Mouse (Mus musculus): Measurements from ENCODE around the gene Cenpp.

Gene Cenpp

DNA sequence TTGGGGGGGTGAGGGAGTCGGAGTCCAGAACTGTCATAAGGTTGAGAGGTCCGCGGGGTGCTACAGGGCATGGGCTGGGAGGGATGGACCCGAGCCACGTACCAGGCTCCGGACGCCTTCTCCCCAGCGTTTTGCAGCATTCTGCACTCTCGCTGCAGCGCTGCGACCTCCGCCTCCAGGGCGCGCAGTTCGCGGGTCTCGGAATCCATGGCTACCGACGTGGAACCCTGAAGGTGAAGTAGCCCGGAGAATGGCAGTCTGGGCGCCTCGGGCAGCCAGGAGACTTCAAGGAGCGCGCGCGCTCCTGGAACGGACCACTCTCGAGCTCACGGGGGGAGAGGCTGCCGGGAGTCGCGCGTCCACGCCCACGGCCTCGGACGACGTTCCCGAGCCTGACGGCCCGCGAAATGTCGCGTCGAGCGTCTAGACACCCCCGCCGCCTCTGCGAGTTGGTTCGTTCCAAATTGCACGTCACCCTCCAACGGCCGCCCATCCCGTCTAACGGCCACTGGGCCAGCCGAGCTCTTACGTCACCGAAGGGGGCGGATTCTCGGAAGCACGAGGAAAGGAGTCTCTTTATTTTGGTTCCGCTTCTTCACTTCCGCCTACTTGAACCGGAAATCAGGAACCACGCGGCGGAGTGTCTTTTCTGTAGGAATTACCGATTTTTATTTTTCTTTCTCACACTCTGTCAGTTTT is at the start of gene Cenpp, which contains the start of gene Nol8:
TSS of gene Cenpp (minus strand) at position 305 of the 699 bp plus-strand sequence.
TSS of gene Nol8 (plus strand) at position 598 of the 699 bp plus-strand sequence.
- DNase-seq, result peak; percentile 100

DNA sequence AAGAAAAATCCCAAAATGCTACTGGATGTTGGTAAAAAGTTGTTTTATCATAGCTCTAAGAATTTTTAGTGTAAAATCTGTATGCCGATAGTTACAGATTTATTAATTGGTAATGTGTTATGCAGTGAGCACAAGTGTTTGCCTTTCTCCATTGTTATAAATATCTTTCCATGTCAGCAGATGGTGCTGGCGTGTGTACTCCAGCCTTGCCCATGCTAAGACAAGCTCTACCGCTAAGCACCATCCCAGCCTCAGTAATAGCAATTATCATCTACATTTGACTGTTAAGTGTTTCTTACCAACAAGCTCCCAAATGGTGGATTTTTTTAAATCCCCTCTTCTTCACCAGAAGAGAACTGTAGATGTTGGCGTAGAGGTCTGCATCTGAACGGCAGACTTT is 38.5 kb upstream of the Cenpp start:
- DNase-seq, result no peak

DNA sequence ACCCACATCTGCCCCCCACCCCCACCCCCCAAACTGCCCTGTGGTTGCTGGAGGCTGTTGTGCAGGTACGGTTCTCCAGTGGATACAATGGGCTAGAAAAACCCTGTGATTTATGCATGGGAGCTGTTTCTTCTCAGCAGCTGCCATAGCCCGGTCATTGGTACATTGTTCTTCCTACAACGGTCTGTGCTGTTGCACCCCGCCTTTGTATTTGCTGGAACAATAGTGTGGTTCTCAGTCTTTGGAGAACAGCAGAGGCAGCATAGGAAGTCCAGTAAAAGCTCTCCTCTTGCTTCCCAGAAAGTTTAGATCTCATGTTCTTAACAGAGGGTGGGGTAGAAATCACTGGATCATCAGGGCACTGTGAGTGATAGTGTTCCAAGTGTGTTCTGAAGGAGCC is 31.7 kb upstream of the Cenpp start:
- no peak for DNase-seq

DNA sequence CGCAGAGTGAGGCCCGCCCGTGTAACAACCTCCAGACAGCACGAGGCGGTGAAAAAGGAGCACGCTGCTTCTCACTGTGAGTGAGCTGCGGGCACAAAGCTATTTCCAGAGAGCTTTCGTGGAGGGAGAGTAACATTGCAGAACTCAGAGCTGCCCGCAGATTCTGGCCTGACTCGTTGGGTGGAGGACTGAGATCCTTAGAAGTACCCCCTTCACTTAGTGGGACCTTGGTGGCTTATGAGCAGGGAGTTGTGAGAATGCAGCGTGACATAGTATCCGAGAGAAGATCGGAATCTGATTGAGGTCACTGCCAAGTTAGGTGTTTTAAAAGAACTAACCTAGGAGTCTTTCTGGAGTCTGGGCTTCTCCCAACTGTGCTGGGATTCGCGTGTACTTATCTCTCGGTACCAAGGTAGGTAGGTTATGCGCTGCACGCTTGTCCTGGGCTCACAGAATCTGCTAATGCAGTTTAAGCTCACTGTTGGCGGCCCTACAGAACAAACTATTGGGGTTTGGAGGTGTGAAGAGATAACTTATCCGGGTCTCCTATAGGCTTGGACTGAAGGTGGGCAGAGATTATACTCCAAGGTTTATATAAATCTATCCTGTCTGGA is 29.8 kb upstream of the Cenpp start:
- DNase-seq, result no peak

DNA sequence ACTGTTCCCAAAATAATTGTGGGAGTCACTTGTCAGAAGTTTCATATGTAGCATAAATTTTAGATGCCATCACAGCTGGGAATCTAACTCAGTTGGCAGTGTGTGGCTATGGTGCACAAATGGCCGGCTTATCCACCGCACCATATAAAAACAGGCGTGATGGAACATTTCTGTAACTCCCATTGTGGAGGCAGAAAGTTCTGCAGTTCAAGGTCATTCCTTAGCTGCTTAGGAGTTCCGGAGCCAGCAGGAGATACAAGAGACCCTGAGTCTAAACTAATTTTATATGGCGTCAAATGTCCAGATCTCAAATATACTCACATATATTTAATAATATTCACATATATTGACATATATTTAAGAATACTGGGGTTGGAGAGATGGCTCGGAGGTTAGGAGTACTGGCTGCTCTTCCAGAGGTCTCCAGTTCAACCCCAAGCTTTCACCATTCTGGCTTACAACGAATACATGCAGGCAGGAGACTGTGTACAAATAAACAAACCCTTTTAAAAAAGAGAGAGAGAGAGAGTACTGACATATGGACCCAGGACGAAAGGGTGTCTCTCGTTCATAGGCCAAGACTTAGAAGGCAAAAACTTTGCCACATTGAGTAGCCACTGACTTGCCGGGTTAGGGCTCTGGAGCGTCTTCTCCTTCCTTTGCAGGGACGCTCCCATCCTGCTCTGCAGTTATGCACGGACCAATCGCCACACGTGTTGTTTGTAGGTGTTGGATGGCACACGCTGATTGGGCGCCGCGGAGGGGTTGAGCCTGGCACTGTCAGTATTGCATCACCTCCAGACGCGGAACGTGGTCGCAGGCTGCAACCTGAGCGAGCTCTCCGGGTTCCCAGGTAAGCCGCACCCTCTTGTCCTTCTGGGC is 29.0 kb upstream of the Cenpp start, which contains the start of gene Iars:
TSS of gene Iars (plus strand) at position 750 of the 882 bp plus-strand sequence.
- peak; percentile 98 for DNase-seq

DNA sequence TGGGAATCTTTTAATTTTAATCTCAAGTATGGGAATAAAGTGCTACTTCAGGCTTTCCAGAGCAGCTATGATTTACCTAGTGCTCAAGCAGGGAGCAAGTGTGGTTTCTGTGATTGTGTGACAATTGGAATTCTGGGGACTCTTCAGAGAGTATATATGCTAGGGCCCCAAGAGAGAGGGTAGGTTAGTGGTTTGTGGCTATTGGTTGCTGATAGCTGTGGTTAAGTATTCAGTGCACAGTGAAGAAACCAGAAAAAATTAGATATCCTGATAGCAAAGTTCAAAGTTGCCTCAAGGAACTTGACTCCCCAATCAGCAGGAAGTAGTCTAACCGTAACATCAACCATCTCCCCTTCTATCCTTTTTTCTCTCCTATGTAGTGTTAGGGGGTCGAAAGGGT is 25.2 kb upstream of the Cenpp start:
- DNase-seq, result no peak

DNA sequence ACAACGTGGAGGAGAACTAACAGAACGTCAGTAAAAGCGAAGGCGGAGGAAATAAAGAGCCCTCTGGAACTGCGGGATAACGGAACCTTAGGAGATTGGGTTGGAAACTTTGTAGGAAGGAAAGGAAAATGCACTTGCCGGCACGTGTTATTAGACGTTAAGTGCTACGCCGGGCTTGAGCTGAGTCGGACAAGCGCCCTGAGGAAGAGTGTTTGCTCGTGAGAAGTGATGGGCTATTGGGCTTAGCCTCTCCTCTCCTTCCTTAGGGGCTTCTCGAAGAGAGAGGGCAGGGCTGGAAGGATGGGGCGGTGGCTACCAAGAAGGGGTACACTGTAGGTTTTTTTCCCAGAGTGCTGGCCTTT is 576 bp upstream of the Cenpp start:
- DNase-seq, result no peak

DNA sequence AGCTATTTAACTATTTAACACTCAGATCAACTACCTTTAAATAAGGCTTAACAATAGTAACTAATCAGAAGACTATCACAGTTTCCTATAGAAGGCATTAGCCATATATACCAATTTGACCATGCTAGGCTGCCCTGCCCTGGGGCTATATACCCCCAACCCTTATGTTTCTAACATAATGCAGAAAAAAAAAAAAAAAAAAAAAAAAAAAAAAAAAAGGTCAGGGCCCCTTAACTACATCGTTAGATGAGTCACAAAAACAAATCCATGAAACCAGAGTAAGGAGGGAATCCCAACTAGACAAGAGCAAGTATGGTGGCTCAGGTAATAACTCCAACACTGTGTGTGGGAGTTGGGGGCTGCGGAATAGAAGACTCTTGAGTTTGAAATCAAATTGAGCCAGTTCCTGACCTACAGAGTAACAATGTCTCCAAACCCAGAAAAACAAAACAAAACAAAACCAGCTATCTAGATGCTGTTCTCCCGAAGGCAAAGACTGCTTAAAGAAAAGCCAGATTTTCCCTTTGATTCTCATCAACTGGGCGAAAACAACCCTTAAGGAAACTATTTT is 719 bp downstream of the Cenpp start:
- no peak for DNase-seq

DNA sequence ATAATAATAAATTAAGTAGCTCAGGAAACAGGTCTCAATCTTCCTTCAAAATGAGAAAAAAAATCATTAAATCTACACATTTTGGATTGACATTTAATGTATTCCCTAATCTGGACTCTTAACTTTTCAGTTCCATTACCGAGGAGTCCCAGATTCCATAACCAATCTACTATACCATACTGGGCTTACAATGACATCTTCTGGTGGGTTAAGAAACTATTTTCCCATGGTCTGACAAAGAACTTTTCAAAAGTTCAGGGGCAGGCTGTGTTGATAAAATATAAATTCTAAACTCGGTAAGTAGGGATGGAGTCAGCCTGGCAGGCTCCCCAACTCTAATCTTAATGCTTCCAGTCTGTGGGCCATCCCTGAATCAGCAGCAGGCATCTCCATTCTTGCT is 1.4 kb downstream of the Cenpp start:
- DNase-seq, result no peak

DNA sequence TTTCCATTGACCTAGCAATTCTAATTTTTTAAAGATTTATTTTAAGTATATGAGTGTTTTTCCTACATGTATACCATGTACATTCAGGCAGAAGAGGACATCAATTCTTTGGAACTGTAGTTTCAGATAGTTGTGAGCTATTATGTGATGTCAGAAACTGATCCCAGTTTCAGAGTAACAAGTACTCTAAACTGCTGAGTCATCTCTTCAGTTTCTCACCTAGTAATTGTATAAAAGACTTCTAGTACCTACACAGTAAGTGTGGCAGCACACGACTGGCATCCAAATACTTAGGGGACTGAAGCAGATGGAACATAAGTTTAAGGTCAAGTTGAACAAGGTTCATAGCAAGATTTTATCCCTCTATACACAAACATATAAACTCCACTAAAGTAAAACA is 6.6 kb downstream of the Cenpp start:
- DNase-seq, result no peak

DNA sequence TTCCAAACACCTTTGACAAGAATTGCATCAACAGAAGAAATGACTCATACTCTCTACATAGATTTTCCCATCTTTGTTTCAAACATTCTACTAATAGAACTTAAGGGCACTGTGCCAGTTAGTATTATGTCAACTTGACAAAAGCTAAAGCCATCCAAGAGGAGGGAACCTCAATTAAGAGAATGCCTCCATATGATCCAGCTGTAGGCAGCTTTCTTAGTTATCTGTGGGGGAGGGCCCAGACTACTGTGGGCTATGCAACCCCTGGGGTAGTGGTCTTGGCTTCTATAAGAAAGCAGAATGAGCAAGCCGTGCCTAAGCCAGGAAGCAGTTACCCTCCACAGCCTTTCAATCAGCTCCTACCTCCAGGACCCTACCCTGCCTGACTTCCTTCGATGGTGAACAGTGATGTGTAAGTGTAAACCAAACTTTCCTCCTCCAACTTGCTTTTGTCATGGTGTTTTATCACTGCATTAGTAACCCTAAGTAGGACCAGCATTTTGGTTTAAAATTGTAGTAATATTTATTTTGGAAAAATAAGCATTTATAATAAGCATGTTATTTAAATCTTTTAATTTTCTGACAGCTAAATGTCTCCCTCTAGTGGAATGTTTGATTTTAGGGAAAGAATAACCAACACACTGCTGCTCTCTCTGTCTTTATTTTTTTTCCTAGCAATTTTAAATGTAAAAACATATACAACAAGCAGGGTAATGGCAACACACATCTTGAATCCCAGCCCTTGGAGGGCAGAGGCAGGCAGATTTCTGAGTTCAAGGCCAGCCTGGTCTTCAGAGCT is 7.7 kb downstream of the Cenpp start:
- DNase-seq, result no peak

DNA sequence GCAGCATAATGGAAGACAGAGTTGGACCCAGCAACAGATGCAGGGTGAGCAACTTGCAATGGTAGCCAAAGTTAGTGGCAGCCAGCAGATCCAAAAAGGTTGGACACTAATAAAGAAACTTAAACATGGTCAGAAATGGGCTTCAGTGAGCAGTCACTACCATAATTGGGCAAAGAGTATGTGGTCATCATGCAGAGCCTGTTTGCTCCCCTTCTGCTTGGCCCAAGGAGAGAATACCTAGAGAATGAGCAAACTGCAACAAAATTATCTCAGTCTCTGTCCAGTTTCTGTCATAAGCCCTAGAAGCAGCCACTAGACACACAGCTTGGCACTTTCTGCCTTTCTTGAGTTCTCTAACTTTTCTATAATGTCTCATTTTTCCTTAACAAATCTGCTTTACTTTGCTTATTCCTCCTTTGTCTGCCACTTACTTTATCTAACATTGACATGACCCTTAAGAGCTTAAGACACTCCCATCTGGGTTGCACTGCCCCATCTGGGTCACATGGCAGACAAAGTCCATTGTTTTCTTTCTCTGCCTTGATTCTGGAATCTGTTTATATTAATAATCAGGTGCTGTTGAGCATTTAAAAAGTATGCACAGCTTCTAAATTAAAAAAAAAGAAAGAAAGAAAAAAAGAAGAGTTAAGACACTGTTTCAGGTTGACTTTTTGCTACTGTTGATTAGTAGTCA is 8.8 kb downstream of the Cenpp start:
- no peak for DNase-seq

DNA sequence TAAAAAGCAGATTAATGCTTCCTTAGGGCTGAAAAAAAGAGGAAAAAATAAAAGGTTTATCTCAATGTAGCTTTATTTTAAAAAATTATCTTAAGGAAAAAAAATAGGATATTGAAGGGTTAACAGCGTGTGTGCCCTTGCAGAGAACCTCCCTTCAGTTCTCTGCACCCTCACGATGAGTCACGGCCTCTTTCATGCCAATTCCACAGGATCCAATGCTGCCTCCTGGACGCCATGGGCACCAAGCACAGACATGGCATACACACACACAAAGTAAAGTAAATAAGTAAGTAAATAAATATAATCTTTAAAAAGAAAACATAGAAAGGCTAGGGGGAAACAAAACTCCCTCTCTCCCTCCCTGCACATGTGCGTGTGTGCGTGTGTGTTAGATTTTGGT is 9.9 kb downstream of the Cenpp start:
- DNase-seq, result no peak

DNA sequence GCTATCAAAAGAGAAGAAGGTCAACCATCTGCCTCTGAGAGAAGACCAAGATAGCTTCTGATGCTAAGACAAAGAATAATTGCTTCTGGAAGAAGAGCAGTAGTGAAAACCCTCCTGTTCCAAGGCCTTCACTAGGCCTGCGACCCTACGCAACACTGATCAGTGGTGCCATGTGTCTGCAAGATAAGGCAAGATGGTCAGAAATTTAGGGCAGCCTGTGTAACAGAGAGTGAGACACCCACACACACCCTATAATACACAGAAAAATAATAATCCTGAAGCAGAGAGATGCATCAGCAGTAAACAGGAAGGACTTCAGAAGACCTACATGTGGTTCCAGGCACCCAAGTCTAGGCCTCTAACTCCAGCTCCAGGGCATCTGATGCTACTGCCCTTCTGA is 12.6 kb downstream of the Cenpp start:
- no peak for DNase-seq

DNA sequence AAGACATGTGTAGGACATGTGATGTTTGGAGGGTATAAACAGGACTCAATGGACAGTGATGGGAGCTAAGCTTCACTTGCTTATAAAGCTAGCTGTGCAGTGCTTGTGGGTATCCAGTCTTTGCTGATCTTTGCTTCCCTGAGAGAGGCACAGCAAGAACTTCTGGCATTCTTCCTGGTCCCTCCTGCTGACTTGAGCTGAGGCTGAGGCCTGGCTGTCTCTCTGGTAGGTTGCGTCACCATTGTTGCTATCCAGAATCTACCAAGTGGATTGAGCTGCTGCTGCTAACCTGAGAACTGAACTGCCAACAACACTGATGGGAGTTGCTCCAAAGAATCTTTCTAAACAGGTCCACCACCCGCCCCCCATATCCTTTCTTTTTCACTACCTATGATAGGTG is 23.5 kb downstream of the Cenpp start:
- no peak for DNase-seq

DNA sequence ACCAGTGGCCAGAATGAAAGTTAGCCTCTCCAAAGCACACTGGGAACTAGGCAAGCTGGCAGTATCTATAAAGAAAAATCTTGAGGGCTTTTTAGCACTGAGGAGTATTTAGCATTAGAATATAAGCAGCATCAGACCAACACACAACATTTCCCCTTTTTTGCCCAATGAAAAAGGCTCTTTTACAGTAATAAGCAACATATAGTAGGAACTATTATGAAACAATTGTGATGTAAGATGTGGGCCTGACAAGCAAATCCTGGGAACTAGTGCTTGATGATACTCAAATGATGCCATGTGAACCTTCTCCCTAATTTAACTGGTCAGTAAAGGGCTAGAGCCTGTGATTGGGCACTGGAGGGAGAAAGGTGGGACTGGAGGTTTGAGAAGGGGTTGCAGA is 24.4 kb downstream of the Cenpp start:
- no peak for DNase-seq

DNA sequence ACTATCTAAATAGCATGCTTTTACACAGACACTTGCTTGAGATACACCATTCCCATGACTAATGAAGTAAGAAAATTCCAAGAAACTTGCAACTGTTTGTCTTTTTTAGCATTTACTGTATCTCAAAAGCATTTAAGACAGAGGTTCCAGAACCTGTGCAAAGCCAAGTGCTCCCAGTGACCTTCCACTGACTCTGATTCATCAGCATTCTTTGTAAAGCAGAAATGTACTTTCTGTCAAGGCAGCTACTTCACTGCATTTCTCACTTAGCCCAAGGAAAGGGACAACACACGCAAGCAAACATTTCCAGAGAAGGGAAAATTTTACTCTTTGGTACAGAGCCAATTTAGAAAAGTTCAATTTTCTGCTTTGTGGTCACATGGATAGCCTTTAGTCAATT is 29.4 kb downstream of the Cenpp start:
- no peak for DNase-seq

DNA sequence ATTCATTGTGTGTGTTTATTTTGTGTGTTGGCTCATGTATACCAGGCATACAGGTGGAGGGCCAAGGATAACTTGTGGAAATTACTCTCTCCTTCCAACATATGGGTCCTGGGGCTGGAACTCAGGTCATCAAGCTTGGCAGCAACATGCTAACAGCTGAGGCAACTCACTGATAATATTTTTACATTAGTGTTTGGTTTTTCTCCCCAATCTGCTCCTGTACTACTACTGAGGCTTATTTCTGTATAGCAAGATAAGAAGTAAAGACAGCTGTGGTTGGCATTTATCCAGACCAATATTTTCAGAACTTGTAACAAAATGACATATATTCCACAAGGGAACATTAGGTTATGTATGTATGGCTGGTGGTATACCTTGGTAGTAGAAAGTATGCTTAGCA is 34.2 kb downstream of the Cenpp start:
- DNase-seq, result no peak

DNA sequence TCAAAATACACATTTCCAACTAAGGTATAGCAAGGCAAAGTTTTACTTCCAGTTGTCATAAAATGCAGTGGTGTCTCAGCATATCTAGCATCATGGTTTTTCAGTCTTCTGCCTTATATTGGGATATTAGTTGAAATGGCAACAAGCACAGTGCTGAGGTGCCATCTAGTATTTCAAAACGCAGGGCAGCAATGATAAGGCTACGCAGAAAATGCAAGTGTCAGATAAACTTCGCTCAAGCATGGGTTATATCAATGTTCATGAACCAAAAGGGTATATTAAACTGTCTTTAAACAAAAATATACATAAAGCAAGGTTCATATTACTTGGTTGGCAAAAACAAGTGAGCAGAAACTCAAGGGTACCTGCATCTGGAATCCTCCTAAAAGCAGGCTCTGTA is 35.6 kb downstream of the Cenpp start:
- no peak for DNase-seq

DNA sequence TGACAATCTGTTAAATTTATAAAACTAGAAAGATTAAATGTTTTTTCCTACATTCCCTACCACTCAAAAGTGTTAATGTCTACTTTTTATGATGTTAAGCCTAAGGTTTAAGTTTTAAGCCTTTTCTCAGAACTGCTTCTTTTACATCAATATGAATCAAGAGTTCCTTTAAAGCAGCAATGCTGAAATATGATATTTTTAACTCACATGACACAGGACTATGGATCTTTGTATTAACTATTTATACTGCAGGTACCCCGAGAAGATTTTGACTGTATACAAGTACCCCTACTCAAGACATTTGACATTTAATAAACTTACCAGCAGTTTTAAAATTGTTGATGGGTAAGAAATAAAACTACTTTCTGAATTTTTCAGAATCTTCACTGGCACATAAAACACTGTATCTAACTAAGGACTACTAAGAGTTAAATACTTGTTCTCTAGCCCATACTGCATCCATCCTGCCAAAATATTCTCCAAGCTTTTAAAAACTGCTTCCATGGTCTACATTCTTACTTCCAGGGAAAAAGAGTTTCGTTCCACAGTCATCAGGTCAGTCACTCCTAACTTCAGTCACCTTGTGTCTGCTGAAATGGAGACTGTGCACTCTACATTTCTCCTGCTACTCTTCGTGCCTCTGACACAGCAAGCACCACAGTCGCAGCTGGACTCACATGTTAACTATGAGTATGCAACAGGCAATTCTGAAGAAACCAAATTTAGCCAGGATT is 43.8 kb downstream of the Cenpp start:
- DNase-seq, result no peak

DNA sequence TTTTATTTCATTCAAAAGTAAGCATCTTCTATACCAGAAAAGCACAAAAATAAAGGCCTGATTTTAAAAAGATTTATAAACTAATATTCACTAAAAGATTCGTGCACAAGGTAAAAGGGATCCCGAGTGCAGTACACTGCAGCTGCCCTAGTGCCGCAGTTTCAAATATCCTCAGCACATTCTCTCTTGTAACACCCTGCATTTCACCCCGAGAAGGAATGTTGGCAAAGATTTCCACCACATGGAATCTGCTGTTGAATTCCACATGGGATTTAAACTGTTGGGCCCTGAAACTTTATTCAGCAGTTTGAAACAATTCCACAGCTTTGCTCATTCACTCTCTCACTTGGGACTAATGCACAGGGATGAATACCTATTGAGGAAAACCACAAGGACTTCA is 44.9 kb downstream of the Cenpp start, which contains the start of gene Ogn:
TSS of gene Ogn (plus strand) at position 333 of the 400 bp plus-strand sequence.
- DNase-seq, result no peak
